Mouse (Mus musculus): ENCODE data around the gene Maob.

Maob gene

DNA sequence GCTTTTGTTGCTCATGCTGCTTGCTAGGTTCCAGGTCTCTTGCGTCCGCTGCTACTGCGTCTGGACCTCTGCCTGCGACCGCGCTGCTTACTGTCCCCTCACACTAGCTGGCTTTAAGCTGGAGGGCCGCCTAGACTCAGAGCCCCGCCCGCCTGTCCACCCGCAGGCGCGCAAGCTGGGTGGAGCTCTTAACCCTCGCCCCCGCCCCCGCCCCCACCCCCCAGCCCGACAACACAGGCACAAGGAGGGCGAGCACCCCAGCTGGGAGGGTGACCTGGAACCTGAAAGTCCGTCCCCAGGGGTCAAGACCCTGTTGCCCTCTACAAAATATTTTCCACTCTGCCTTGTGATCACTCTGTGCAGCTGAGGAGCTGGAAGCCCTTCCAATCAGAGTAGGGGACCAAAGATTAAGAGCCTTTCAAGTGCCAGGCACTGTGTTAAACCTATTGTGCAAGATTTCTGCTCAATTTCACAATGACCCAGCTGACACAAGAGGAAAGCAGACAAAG is at the start of gene Maob:
Gene Maob (minus strand): TSS at position 106 of the 509 bp plus-strand sequence.
- peak in 1 of 2 experiments; percentile 5 for DNase-seq (ENCODE audit: low spot score in 2 of 2)

DNA sequence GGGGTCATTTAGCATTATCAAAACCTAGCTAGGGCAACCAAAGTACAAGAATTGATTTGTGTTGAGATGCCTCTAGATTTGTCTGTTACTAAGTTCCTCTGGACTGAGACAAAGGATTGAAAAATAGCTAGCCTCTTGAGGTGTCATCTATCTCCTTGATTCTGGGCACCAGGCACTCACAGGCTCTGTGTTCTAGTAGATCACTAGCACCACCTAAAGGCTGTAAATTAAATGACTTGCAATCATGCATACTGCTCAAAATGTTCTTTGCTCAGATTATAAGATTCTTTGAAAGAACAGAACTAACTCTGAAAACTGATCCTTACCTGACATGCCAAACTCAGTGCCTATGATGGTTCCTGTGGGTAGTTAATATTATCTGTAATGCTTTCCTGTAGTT is 43.1 kb upstream of the Maob start:
- no peak for DNase-seq (ENCODE audit: low spot score in 2 of 2)

DNA sequence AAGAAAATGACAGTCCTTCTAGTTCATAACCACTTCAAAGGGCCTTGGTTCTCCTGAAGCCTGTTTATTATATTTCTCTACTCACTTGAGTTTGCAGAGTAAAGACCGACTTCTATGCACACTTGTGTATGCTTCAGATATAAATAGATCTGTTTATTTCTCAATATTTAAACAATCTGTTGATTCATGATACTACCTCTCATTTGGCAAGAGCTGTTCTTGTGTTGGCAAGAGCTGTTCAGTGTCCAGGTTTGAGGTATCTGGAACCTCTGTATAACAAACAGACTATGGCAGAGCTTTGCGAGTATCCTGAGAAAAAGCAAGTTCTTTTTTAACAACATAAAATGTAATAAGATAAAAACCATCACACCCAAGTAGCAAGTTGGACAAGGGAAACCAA is 28.9 kb upstream of the Maob start:
- no peak for DNase-seq (ENCODE audit: low spot score in 2 of 2)

DNA sequence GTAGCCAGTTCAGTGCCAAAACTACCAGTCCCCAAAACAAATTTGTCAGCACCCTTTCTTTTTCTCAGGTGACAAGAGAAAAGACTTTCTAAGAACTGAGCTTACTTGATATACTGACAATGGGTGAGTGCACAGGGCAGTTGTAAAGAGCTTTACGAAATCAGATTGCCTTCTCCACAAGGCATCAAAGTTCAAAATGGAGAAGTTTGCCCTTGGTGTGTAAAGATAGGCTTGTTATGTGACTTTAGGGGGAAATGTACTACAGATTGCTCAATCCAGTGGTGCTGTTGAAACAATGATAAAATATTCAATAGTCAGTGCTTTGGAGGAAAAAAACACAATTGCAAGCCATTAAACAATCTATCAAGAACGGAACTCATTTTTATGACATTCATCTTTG is 24.3 kb upstream of the Maob start:
- no peak for DNase-seq (ENCODE audit: low spot score in 2 of 2)

DNA sequence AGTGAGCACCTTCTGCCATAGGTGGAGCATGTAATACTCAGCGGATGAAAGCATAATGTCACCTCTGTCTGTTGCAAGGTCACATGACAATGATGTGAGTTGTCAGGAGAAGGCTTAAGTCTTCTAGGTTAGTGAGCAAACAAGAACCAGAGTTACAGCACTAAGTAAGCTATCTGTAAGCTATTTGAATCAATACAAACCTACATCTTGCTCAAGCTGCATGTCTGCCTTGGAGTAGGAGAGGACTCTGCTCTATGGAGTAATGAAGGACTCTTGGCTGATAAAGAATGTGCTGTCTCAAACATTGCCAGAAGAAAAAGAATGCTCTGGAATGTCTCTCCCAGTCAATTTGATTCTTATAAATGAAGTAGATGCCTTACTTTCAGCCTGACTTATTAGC is 20.1 kb upstream of the Maob start:
- DNase-seq (ENCODE audit: low spot score in 2 of 2) = no peak

DNA sequence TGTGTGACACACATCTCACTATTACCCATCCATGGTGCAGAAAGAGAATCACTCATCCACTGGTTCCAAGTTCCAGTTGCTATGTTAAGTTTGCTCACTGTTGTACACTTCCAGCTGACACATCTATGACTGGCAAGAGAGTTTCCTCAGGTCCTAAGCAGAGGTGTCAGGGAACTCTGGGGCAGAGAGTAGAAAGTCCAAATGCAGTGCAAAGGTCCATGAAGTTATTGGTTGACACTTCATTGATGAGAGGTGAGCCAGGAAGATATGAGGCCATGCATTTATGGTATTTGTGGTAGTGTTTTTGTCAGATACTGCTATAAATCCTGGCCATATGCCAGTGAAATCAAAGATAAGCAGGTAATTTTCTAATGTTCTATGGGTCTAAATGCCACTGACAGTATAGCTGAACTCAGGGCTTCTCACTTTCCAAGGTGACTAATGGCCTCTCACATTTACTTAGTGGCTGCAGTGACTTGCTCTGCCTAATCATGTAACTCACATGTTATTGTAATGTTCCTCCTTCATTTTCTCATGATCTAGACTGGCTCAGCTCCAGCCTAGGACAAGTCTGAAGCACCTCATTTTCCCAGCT is 19.4 kb upstream of the Maob start:
- DNase-seq (ENCODE audit: low spot score in 2 of 2) = no peak

DNA sequence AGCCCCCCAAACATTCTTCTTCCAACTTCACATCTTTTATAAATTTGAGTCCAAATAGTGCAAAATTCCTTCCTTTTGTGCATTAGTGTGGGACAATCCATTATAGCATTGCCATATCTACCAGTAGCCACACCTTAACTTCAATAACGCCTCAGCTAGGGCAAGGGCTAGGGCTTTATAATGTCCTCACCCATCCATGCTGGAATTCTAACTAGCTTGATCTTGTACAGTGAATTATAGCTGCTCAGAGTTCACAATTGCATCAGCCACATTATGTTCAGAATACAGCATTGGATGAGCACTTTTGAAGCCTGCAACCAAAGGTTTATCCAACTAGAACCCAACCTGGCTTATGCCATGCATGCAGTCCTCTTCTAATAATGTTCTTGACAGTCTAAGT is 8.9 kb upstream of the Maob start:
- DNase-seq (ENCODE audit: low spot score in 2 of 2) = no peak

DNA sequence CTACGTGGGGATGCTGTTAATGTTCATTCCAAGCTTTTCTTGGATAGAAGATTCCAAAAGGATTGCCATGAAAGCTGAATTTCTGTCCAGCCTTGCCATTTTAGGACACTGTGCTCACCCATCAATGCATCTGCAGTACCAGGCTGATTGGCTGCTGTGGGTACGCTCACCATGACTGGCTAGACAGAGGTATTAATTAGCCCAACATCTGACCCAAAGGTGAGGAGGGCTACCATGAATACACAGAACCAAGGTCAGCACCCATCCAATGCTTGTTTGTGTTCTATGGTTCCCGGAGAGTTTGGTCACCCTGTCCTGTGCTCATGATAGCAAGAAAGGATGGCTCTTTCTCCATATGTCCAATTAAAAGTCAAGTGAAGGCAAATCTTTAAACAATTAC is 1.2 kb downstream of the Maob start:
- DNase-seq (ENCODE audit: low spot score in 2 of 2) = no peak

DNA sequence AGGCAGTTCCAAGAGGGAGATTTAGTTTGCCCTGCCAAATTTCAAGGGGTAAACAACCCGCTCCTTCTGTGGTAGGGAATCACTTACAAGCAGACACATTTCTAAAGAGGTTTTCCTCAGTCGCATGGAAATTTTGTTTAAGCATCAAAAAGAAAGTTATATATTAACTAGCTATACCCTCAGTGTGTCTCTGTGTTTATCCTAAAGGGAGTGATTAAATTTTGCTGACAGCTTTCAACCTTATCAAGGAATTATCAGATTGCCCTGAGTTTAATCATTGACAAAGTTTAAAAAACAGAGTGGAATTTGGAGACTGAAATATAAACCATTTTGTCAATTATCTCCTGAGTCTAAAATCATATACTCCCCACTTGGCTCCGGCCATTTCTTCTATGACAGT is 5.1 kb downstream of the Maob start:
- DNase-seq (ENCODE audit: low spot score in 2 of 2) = no peak

DNA sequence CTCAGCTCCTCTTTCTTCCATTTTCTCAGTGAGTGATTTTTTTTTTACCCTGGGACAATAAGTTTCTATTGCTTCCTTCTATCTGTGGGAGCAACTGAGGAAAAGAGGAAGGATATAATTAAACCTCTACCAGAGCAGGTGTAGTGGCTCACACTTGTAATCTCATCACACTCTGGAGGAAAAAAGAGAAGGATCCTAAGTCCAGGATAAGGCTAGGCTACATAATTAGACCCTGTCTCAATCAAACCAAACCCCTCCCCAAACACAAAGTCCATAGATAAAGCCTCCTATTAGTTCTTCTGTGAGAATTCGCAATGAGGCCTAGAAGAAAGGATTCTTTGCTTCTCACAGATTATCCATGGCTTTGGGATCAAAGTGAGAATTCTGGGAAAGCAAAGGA is 49.7 kb downstream of the Maob start:
- DNase-seq (ENCODE audit: low spot score in 2 of 2) = no peak

DNA sequence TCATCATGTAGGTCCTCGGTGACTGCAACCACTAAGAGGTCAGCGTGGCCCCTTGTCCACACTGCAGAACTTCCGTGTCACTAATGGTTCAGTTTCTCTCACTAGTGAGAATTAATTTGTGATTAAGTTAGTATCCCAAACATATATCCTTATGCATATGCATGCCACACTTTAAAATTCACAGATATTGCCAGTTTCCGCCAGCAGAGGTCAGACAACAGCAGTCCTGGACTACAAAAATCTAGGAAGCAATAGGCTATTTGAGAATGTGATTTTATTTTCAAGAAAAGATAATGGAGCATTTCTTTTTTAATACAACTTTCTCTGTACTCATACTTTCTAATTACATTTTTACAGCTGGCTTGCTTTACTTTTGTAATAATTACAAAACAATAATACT is 51.0 kb downstream of the Maob start:
- DNase-seq (ENCODE audit: low spot score in 2 of 2) = peak in 1 of 2 experiments; percentile 42

DNA sequence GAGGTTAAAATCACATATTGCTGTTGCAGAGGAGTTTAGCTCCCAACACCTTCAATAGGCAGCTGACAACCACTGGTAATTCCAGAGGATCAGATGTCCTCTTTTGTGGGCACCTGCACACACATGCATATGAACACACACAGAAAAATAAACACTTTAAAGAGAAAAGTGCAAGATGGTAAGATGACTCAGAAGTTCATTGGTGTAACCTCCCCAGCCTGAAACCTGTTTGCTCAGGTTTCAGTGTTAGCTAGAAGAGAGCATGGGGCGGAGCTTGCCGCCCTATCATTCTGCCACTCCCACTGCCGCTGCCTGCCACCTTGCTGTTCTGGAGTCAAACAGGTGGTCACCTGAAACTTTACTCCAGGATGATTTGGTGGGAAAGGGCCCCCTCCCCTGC is 55.7 kb downstream of the Maob start:
- DNase-seq (ENCODE audit: low spot score in 2 of 2) = no peak

DNA sequence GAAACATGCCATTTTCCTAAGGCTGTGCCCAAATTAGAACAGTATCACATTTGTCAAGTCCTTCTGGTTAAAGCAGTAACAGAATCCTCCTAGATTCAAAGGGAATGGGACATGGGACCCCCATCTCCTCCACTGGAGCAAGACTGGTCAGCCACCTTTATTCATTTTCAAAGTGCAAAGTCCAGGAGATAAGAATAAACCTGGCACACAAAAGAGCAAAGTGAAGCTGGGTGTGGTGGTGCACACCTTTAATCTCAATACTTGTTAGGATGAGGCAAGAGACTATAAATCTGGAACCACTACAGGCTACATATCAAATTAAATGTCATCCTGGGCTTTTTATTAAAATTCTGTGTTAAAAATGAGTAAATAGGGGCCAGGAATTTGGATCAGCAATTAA is 62.4 kb downstream of the Maob start:
- DNase-seq (ENCODE audit: low spot score in 2 of 2) = no peak

DNA sequence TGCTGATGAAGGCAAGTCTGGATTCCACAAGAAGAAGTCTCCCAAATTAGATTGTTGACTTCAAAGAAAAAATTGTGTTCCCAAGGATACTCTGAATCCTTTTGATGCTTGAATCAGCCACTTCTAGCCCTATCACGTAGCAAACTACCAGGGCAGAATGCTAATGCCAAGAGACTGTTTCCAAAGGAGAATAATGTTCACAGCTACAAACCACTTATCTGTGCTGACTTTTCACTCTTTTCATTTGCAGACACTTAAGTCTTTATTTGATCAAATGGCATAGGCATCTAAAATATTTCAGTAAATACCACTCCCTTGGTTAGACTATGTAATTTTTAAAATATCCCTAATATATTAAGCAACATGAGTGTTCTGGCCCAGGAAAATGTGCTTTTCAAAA is 68.2 kb downstream of the Maob start:
- no peak for DNase-seq (ENCODE audit: low spot score in 2 of 2)

DNA sequence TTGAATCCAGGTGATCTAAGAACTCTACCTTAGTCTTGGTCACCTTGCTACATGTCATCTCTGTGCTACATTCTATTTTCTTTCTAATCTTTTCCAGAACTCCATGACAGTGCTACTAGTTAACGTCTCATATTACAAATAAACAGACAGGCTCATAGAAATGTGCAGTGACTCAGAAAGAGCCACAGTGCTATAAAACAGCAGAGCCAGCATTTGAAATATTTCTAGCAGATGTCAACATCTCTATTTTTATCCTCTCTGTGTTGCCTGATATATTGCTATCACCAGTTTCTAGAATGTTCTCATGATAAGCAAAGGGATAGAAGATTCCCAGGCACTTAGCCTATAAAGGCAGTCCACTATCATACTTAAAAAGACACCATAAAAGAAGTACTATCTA is 103.1 kb downstream of the Maob start:
- no peak for DNase-seq (ENCODE audit: low spot score in 2 of 2)

DNA sequence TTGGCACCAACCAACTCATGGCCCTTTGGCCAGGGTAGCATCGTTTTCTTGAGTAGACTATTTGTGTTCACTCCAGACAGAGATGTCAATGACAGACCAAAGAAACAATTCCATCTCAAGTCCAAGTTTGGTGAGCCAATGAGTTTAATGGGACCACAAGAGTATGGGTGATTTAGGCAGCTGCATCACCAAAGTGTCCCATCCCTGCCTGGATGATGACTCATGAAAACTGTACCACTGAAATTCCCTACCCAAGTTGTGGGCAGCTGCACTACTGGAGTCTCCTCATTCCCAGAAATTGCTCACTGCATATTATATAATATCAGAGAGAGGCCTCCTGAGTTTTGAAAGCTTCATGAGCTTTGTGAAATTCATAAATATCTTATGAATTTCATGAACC is 111.1 kb downstream of the Maob start:
- no peak for DNase-seq (ENCODE audit: low spot score in 2 of 2)

Data from left cerebral cortex, adult 9 months (tissue).